Mouse (Mus musculus) gastrocnemius, postnatal 36 days (tissue): ENCODE data around the gene BC024063. TPM values are rescaled to one million over a fixed set of nuclear protein-coding genes. Genes with fewer than 3 reads are reported as not detected.
A peak's percentile ranks its signal among the peaks of the same experiment; 100 is the strongest.
"Not testable (repeated sequence)": the region's sequence is repeated elsewhere in the genome, so short reads cannot be mapped to it uniquely, and the experiment has no call there.

Source experiments
- DNase-seq, 2 experiments: peaks; one replicate each; pipeline ENCODE4 v3.0.0; 2022
- intact Hi-C: fragments of 180-260 bp; cut with DNase I; formaldehyde crosslinking; loops from one replicate; pipeline ENCODE4 v1.15.1; 2025
- long read RNA-seq, 2 experiments: library from polyadenylated mRNA; stranded (forward); transcript quantifications; one replicate each; pipeline ENCODE4 v2.0.0; 2021
- total RNA-seq, 2 experiments: library from RNA; stranded (reverse); gene quantifications; 2 replicates each; pipeline ENCODE4 v1.2.3; 2021

The BC024063 gene
- total RNA-seq = under 1 TPM; 0.77 to 0.79 TPM
- long read RNA-seq, experiment 1, partial matches to known transcripts = 0 of 2 reads
- long read RNA-seq, experiment 1, other reads (novel, unspliced or antisense) = 1 of 2 reads
- long read RNA-seq, experiment 2 = 0 reads

DNA sequence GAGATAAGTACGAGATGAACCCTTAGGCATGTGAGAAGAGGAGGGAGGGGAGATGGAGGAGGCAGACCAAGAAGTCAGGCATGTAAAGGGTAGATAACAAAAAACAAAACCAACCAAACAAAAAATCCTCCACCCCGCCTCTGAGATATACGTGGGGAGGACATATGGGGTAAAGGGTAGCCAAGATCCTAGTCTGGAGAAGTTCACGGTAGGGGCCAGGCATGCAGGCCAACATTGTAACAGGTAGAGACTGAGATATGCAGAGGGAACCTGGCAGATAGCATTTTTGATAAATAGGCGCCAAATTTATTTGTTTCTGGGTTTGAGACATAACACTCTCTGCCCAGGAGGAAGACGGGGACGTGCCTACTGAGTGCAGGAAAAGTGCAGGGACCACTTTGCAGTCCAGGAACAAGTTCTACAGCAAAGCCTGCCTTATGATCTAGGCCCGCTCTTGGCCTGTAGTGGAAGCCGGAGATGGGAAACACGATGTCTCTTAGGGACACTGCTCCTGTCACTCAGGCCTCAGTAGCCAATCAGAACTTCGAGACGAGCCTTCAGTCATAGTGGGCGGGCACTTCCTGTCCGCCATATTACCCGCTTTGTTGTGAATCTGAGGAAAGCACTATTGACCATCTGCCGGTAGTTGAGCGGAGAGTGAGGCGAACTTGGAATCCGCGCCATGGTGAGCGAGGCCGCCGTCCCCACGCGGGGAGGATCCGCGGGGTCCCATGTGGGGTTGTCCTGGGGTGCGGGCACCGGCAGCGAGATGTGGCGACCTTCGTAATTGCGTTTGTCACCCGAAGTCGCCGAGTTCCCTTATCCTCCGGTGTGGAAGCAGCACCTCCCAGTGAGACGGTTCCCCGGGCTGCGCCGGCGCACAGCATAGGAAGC, at the start of gene BC024063:
BC024063 (plus strand) TSS at position 626 of the 894 bp plus-strand sequence.
- intact Hi-C loops = not testable (repeated sequence)

DNA sequence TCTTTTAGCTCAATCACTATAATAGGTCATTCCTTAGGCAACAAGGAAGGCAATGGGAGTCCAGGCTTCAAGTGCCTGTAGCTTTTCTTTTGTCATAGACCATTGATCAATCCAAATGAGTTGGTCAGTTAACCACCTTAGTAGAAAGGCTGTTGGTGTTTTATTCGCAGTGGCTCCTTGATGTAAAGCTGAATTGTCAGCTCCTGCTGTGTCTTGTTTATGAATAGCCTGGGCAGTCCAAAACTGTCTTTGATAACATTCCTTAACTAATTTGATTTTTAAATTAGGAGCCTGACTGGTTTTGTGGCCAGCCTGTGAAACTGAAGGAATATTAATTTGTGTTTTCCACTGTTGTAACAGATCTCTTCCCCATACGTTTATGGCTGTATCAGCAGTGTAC, 41.0 kb upstream of the BC024063 start:
- intact Hi-C loops = no loop called here

More for the DNA sequence above, at the start of gene BC024063:
- DNase-seq = peak; percentile 17 to 36

DNA sequence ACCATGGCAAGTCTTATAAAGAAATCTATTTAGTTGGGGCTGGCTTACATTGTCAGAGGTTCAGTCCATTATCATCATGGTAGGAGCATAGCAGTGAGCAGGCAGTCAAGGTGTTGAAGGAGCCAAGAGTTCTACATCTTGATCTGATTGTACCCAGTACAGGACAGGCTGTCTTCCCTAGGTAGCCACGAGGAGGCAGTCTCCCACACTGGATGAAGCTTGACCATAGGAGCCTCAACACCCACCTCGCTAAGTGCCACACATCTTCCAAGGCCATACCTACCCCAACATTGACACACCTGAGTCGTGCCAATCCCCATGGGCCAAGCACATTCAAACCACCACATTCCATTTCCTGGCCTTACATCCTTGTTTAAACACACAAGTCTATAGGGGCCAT, 36.5 kb upstream of the BC024063 start:
- intact Hi-C loops = no loop called here
- DNase-seq = no peak

More for the DNA sequence above, 41.0 kb upstream of the BC024063 start:
- no peak for DNase-seq

DNA sequence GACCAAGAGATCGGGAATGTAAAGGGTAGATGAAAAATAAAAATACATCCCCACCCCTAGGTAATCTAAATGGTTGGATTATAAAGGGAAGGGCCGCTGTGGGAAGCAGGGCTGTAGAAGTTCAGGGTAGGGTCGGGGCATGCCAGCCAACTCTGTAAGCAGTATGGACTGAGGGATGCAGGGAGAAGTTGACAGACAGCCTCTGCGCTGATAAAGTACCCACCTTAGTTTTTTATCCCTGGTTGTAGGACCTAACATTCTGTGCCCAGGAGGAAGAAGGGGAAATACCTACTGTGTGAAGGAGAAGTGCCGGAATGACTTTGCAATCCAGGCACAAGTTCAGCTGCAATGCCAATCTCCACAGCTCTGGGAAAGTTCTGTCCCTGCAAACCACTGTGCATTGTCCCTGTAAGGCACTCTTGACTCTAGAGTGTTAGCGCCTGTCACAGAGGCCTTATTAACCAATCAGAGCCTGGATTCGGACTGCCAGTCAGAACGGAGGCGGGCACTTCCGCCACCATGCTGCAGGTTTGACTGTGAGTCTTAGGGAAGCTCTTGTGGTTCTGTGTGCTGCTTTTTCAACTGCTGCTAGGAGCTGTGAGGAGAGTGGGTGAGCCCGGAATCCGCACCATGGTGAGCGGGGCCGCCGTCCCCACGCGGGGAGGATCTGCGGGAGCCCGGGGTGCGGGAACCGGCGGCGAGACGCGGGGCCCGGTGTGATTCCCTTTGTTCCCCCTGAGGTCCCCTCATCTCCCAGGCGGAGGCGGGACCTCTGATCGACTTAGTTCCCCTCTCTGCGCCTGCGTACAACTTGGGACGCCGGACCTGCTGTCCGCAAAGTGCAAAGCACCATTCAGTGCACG, 35.3 kb upstream of the BC024063 start, which contains the start of gene Zfp873:
Zfp873 (plus strand) TSS at position 527 of the 863 bp plus-strand sequence.
- peak; percentile 85 to 86 for DNase-seq
- intact Hi-C loops = no loop called here

DNA sequence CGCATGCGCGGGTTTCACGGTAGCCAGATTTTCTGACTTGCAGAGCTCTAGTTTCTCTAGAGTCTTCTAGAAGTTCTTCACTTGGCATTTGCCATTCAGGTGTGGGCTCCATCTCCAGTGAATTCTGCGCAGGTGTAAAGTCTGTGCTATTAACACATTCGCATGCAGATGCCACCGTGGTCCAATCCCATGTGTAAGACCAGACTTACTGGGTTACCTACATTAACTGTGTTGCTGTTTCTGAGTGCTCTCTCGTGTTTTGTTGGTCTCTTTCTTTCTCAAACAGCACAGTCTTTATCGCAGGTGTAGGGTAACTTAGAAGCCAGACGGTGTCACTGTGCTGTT, 34.7 kb upstream of the BC024063 start:
- DNase-seq, intact Hi-C loops: not testable (repeated sequence)

DNA sequence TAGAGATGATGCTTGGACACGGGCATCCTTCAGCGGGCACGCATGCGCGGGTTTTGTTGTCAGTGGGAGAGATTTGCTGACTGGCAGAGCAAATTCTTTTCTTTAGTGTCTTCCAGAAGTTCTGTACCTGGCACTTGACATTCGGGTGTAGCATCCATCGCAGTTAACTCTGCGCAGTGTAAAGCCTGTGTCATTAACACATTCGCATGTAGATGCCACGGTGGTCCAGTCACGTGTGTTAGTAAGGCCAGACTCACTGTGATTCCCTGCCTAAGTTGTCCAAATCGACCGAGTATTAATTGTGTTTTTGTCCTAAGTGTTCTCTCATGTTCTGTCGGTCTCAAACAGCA, 444 bp downstream of the BC024063 start:
- intact Hi-C loops = not testable (repeated sequence)

DNA sequence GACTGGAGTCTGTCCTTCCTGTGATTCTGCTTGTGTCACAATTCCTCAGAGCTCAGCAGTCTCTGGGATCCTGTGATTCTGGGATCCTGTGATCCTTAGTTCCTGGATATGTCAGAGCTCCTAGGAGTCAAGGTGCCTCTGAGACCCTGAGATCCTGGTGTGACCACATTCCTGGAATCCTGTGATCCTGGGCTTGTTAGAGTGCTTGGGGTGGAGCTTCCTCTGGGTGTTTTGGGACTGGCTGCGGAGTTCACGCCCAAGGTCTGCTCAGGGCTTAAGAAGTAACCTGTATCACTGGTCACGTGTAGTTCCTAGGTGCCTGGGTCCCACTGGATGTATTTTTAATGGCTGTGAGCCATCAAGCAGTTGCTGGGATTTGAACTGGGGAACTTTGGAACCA, 34.1 kb downstream of the BC024063 start:
- DNase-seq = no peak
- intact Hi-C loops = no loop called here

More for the DNA sequence above, 444 bp downstream of the BC024063 start:
- not testable (repeated sequence) for DNase-seq

DNA sequence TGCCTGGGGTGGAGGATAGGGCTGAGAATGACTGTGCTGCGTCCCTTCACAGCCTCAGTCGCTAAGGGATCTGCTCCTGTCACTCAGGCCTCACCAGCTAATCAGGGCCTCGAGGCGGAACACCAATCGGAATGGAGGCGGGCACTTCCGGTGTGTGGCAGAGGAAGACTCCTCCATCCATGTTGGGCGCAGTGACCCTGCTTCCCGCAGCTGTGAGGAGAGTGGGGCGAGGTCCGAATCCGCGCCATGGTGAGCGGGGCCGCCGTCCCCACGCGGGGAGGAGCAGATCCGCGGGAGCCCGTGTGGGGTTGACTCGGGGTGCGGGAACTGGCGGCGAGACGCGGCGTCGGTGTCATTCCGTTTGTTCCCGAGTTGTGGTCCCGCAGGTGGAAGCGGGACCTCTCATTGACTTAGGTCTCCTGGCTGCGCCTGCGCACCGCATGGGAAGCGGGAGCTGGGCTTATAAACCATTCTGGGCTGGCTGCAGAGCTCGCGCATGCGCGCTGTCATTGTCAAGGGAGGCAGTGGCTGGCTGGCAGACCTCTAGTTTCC, 44.8 kb downstream of the BC024063 start, which contains the start of gene AU041133:
AU041133 (plus strand) TSS at position 164 of the 552 bp plus-strand sequence.
- peak; percentile 64 to 67 for DNase-seq
- intact Hi-C loops = no loop called here

DNA sequence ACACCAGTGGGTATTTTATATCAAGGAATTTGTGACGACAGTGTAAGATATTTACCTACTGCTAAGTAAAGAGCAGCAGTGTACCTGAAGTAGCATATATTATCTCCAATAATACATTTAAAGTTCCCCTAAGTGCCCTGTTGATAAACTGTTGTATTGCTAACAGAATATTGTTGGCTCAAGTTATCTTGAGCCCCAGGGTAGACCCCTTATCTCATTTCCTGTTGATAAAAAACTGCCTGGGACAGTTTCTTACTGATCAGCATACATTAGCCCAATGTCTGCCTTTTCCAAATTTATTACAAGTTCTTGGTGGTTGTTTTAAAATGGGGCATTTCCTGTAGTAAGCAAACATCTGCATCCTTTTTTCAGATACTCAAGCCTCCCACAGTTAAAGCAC, 62.1 kb downstream of the BC024063 start:
- DNase-seq = no peak
- intact Hi-C loops = no loop called here

DNA sequence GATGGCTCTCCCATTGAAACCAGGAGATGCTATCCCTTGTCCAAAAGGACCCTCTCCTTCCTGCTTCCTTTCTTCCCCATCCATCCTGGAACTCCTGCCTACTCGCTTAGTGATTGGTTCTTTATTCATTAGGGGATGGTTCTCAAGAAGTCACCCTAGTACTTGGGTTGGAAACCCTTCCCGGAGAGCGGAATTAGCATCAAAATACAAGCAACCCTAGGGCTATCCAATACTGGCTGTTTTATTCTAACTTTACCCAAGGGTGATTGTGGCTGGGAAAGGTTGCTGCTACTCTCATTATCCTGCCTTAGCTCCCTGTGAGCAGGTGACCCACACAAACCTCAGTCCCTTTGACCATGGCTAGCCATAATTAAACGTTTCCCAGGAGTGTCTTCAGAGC, 64.4 kb downstream of the BC024063 start:
- intact Hi-C loops = no loop called here
- no peak for DNase-seq

Other genes with a start within 250 kb of the BC024063 start
- gene Gm32687, start 219.4 kb upstream of the BC024063 start, total RNA-seq = 1 to 10 TPM; 1.1 to 1.9 TPM
- under 1 TPM; 0.33 to 0.42 TPM for gene Zfp781, start 152.9 kb upstream of the BC024063 start, total RNA-seq
- 1 to 10 TPM; 1.5 to 1.7 TPM for gene Zfp873, start 35.2 kb upstream of the BC024063 start, total RNA-seq
- under 1 TPM; 0.41 to 0.67 TPM for gene AU041133, start 44.7 kb downstream of the BC024063 start, total RNA-seq
- 1 to 10 TPM; 3.5 to 4.3 TPM for gene Zfp938, start 157.9 kb downstream of the BC024063 start, total RNA-seq
- not detected for gene 4932415D10Rik, start 233.2 kb downstream of the BC024063 start, total RNA-seq